Mouse (Mus musculus) heart, postnatal 10 days (tissue): ENCODE measurements at regions not wholly inside any gene's neighbourhood (a gene's known extent, or its start where the extent isn't known, plus 50 kb on each side); places are given as distances from the start of the nearest gene placed in this dataset.

Source experiments
- DNase-seq, 2 experiments: peaks; one replicate each; pipeline ENCODE4 v3.0.0; 2021
- intact Hi-C: fragments of 180-260 bp; cut with DNase I; formaldehyde crosslinking; loops from one replicate; pipeline ENCODE4 v1.15.1; 2025

DNA sequence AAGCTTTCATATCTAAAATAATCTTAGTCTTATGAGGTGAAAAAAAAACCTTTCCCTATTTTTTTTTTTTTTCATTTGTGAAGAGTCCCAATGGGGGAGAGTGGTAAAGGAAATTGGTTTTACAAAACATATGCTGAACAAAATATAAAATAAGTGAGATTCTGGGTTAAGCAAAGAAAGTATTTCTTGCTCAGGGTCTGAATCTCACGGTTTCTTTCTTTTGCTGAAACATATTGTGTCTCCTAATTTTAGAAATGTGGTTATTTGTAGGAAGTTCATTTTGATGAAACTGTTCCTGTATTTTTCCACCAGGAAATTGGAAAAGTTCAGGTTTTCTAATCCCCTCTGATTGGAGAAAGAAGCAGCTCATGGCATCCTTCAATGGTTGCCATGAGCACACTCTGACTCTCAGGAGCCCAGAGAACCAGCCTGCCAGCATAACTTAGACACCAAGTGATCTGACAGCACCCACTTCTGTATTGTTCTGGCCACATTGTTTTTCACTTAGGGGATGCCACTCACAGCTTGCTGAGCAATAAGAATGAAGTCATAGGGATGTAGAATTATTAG is 365.9 kb upstream of the Camk1g start:
- DNase-seq, result no peak
- intact Hi-C loops, result no loop called here

DNA sequence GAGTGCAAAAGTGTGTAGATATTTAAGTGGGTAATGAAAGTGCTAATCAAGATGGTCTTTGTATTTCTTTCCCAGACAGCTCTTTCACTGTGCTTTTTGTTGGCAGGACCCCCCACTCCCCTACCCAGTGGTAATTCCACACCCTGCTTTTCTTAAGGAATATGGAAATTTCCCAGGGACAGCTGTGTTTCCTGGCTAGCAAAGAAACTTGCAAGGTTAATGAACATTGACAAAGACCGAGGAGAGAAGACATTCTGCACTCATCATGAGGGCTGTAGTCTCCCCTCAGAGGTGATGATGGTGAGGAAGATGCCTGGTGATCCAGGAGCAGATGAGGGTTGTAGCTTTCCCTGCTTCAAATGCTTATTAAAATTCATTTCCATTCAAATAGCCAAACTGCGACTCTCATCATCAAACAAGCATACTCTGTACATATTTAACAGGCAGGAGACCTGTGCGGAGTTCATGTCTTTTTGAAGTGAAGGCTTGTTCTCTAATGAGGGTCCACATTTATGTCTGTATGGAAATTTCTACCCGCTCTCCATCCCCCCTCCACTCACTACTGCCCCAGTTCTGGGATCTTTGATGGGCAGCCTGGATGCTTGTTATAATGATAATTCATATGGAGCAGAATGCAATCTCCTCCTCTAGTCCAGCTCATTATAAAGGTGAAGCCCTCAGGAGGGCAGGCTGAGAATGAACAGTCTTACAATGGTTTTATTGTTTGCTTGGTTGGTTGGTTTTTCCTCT is 364.1 kb upstream of the Camk1g start:
- intact Hi-C loops, result no loop called here

DNA sequence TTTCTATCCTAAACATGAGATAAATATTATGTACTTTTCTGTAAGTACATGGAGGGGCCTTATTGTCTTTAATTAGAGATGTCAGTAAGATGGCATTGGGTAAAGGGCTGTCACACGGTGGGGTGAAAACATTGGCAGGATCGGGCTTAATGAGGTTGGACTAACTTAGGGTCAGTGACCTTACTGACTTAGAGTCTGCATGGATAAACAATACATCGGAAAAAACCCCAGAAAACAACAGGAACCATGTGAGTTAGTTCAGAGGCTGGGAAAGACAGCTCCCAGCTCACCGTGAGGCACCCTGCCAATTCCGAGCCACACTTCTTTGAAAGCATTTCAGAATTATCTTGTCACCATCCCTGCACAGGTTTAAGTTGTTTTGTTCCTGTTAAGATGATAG is 363.3 kb upstream of the Camk1g start:
- intact Hi-C loops, result no loop called here
- no peak for DNase-seq

More for the DNA sequence above, 364.1 kb upstream of the Camk1g start:
- no peak for DNase-seq

DNA sequence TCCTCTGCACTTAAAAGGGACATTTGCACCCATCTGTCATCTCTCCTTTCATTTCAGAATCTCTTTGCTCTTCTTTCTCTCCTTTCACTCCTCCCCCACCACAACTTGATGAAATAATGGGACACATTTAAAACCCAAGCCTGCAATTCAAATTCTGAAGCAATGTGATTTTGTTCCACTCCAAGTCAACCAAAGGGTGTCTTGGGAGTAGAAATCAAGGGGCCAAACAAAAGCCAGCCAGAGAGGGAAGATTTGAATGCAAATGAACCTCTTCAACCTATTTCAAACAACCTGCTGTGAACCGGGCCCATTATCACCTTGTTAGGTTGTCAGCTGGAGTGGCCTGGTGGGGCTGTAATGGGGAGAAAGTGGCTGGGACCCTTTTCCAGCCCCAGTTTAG is 362.0 kb upstream of the Camk1g start:
- DNase-seq, result no peak
- intact Hi-C loops, result no loop called here

DNA sequence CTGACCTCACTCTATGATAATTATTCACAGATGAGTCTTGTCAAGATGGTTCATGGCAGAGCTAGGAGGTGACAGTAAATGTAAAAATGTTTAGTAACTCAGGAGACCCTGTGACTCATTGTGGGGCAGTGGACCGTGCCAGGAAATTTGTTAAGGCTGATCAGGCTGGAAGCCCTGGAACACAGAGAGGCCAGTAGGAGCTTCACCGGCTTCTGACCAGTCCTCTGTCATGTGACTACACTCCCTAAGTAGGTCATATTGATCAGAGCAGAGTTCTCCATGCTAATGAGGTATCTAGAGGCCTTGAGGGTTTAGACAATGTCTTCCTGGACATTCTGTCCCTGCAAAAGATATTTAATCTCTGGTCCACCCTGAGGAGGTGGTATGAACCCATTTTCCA is 351.8 kb upstream of the Camk1g start:
- intact Hi-C loops, result no loop called here
- no peak for DNase-seq

DNA sequence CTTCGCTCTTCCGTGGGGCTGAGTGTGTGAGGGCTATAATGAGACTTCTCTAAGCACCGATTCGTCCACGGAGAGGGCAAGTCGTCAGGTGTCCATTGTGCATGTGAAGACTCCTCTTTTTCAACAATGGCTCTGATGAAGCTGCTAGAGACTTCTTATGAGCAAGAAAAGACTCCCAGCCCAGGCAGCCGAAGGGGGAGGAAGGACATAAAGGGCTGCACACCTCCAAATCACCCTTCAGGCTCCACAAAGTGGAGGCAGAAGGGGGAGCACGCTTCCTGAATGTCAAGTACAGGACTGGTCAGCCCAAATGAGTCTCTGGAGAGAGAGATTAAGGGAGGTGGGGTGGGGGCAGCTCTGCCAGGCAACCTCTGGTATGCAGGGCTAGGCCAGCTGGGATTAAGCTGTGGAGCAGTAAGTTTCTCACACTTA is 350.3 kb upstream of the Camk1g start:
- intact Hi-C loops, result no loop called here
- DNase-seq, result no peak

DNA sequence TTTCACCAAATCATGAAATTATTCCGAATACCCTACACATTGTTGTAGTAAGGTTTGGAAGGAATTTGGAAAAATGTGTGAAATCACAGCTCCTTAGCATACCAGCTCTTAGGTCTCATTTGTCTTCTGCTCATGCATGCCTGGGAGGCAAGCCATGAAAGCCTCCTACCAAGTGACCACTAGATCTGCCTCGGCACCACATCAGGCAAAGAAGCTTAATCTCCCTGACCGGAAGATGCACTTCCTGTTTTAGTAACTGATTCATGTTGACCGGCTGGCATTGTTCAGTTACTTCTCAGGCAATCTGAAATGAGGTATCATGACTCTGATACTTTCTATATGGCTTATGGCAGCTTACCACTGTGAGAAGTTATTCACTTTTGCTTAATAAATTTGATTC is 345.2 kb upstream of the Camk1g start:
- no peak for DNase-seq
- intact Hi-C loops, result no loop called here

DNA sequence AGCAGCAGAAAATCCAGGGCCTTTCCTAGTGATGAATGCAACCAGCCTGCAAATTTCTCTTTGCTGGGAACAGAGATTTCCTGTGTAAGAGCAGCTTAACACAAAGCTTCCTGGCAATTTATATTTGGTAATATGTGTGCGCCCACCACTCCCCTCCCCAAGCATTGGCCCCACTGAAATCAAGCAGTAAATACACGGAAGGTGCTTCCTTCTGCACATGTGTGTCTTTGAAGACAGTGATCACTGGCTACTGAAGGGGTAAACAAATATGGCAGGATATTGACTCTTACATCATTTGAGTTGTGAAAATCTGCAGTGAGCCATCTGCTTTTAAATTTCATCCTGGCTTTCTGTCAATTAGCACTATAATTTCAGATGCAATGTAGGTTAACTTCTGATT is 344.5 kb upstream of the Camk1g start:
- intact Hi-C loops, result no loop called here
- DNase-seq, result no peak

DNA sequence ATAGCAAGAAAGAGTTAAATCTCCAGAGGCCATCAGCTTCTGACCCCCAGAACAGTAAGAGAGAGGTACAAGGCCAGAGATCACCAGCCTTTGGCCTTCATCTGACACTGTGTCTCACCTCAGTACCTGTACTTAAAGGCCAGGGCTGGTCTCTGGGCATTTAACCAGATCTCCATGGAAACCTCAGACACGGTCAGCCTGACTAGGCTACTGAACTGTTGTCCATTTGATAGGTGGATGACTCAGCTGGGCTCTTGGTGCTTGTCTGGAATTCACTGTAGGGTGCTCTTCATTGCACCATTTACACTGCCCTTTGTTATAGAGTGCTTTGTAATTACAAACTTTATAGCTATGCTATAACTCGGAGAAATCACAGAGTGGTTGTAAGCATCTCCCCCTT is 335.1 kb upstream of the Camk1g start:
- DNase-seq, result no peak
- intact Hi-C loops, result no loop called here

DNA sequence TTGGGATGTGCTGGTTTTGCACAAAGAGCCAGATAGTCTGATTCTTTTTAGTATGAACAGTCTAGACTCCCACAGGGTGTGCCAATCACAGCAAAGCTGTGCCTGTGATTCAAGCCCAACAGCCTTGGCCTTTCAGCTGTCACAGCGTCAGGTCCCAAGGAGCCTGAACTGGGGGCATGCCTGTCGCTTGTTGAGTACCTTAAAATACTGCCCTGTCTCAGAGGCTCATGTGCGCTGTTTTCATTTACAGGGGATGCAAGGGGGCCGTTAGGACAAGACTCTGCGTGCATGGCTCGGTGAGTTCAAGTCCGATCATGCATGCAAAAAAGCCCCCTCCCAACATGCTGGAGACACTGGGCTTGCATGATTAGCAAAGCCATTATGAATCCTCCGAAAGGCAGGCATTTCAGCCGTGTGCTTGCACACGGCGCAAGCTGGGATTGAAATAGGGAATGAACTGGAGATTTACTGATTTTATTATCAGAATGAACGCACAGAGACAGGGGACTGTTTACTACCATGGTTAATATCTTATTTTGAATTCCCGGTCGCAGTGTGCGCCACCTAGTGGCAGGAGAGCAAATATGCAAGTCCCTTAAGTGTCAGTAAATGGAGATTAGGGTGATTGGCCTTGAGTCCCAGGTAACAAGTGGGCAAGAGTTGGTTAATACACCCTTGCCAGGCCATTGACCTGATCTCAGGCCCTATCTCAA is 332.8 kb upstream of the Camk1g start:
- intact Hi-C loops, result loop anchor here (2.0 kb wide), 1 partner anchor 128 kb away; no protein-coding TSS in a partner anchor
- DNase-seq, result peak; percentile 38 to 68

DNA sequence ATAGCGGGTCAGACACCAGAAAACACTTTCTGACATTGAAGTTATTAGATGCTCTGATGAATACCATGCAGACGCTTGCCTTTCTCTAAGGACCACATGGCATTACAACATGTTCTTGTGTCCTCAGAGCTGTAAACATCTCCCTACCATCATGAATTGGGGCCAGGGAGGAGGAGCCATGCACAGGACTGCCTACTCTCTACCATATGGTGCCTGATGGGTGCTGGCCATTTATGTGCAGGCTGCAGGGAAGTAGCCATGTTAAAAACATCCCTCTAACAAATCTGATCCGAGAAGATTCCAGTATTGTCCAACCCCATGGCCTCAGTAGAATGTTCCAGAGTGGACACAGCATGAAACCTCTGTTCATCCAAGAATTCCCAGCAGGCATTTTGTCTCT is 330.1 kb upstream of the Camk1g start:
- intact Hi-C loops, result loop anchor here (2.0 kb wide), 1 partner anchor 523 kb away; no protein-coding TSS in a partner anchor
- no peak for DNase-seq

DNA sequence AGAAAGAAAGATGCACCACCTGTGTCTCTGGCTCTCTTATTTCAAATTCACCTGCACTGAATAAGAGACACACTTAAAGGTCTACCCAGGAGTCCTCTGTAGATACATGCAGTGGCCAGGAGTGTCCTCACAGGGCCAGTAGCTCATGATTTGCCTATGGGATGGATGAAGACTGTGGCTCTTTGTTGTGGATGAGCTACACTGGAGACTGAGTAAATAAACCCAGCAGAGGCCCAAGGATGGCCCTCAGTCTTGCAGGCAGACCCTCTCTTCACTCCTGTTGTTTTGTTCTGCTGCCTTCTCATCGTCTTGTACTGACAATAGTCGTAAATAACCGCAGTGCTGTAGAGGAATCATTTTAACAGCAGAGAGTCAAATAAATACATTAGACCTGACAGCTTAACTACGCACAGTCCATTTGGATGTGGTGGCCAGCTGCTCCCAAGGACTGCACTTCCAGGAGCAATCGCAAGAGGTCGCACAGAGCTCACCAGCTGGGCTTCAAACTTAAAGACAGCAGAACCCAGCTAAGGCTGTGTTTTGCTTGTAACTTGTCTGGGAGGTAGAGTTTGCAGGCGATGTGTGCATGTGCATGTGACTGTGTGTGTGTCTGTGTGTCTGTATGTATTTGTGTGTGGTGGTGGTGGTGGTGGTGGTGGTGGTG is 328.6 kb upstream of the Camk1g start:
- peak; percentile 75 to 86 for DNase-seq
- intact Hi-C loops, result loop anchor here (5.0 kb wide), 2 partner anchors 251 to 919 kb away; partner anchors contain the start of gene Plxna2

DNA sequence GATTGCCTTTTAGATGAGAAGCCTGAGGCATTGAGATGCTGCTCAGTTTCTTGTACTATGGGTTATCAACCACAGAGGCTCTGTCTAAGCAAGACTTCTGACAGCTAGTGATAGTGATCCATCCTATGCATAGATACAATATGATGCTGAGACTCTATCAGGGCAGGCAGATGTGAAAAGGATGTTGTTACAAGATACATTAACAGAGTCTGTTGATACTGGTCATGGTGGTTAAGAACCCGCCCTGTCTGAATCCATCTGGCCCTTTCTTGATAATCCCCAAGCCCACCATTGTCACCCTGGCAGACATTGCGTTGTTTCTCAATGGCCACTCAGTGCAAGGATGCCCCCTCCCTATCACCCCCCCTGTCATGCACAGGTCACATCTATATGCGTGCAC is 327.8 kb upstream of the Camk1g start:
- DNase-seq, result no peak
- intact Hi-C loops, result loop anchor here (5.0 kb wide), 2 partner anchors 251 to 919 kb away; partner anchors contain the start of gene Plxna2

DNA sequence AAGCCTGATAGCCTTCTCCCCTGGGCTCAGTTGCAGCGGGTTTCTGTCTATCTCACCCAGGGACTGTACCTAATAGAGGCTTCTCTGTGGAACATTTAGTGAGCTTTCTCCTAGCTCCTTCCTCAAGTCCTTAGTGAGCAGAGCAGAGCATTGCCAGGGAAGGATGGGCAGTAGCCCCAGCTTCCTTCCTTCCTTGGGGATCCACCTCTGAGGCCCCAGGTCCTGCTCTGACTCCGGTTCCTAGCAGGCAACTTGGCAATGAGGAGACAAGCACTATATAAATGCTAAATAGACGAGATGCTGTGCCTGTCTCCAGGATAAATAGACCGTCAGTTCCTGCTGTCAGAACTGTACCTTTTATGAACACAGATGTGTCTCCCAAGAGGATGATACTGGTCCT is 326.9 kb upstream of the Camk1g start:
- intact Hi-C loops, result loop anchor here (5.0 kb wide), 2 partner anchors 250 to 920 kb away; partner anchors contain the start of gene Plxna2
- DNase-seq, result no peak

DNA sequence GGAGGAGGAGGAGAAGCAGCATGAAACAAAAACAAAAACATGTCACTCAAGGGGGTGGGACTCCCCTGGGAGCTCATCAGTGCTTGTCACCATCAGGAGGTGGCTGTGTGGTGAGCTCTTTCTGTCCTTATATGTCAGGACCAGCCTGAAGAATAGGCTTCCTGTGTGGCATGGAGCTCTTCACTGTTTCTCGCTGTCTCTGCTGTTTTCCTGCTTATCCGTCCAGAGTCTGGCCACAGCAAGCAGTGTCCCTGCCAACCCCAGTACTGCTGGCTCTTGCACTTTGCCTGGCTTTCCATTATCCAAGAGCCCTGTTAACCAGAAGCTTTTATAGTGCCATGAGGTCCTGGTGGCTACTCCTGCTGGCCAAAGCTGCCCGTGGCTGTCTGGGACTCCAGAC is 322.9 kb upstream of the Camk1g start:
- intact Hi-C loops, result no loop called here
- DNase-seq, result peak; percentile 6 to 12

DNA sequence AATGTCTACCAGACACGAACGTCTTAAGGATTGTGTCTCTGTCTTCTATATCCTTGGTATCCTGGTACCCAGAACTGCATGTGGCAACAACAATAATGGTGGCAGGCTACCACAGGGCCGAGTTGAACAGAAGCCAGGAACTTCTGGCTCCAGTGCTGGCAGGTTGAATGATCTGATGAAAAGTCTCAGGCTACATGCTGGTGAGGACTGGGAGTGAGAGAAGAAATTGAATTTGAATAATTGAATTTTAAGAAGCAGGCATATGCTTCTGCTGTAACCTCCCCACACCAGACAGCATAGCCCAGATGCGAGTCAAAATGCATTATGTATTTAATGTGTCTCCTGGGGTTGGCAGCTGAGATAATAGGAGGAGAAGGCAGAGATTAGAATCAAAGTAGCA is 319.5 kb upstream of the Camk1g start:
- intact Hi-C loops, result no loop called here

DNA sequence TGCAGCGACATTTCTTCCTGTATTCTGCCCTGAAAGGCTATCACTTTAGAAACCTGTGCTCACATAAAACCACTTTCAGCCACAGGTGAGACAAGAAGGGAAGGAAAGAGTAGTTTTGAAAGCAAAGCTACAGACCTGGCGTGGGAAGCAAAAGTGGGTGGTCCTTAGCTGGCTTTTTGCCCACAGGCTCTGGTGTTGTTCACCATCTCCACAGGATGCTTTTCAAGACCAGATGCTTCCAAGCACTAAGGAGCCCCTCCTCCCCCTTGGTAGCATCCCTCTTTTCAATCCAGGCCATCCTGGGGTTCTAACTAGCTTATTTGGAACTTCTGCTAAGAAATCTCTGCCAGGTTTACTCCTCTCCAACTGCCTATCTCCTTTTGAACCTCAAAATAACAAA is 312.8 kb upstream of the Camk1g start:
- DNase-seq, result no peak
- intact Hi-C loops, result no loop called here

More for the DNA sequence above, 319.5 kb upstream of the Camk1g start:
- DNase-seq, result no peak

DNA sequence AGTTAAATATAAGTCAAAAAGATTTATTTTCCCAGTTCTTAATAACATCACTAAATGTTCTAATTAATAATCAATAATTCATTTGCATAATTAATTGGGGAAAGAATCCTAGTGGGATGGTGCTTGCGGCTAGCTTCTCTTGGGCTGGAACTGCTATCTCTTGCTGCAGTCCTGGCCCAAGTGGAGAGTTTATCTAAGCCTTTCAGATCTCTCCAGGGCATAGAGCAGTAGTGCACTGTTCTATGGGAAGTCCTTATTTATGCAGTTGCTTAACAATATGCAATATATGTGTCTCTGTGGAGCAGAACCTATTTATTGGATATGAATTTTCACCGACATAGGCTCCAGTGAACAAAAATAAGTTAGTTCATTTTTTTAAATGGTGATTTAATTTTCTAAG is 308.4 kb upstream of the Camk1g start:
- no peak for DNase-seq
- intact Hi-C loops, result no loop called here

DNA sequence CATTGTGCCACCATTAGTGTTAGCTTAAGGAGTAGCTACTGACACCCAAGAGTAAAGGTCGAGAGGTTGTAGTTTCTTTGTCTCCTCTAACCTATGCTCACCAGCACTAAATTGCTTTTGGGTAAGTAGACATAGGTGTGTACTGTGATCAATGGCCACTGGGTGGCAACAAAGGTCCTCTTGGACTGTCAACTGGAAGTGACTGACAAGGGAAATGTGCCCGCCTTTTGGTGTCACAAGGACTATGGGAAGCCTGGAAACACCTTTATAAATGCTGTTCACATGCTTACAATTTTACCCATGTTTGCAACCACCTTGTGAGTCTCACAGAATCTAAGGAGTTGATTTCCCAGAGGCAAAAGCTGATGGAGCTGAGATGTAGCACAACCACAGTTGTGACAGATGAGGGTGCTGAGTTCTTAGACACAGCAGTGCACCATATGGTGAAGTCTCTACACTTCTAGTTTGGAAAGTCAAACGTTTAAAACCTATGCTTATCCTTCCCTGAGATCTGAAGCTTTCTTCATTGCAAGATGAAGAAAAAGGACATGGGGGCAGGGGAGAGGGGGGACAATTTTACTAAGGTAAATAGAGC is 303.2 kb upstream of the Camk1g start:
- intact Hi-C loops, result no loop called here
- DNase-seq, result peak; percentile 45 to 61

DNA sequence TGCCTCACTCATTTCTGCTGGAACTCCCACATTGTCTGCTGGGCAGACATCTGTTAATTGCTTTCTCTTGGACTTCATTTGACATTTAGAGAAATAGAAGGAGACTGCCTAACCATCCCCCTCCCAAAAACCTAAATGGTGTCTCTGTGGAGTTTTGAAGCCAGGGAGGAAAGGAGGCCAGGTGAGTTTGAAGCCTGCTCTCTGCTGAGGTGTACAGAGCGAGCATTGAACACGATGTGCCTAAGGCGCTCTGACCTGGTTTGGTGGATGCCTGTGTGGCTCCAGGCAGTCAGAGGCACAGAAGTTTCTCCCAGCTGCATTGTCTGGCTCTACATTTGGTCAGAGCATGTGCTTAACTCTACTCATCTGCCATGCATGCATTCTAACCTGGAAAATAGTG is 302.6 kb upstream of the Camk1g start:
- intact Hi-C loops, result no loop called here
- DNase-seq, result no peak

DNA sequence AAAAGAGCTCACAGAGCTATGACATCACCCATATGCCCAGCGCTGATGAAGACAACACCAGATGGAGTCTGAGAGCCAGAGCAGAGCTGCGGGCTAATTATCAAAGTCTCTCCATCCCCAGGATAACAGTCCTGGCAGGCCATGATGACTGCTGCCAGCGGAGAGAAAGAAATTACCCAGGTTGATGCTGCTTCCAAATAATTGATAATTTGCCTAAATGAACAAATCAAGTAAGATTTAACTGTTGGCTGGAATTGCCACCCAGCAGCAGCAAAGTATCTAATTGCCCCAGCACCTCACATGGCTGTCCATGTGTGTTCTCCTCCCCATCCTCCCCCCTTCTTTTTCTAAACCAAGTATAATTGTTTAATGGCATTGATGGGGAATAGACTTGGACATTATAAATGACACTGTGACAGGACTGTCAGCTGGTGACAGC is 301.7 kb upstream of the Camk1g start:
- DNase-seq, result no peak
- intact Hi-C loops, result no loop called here
